Mouse (Mus musculus) intestine, embryonic 14.5 days (tissue): ENCODE data around the gene Gpank1. TPM values are rescaled to one million over a fixed set of nuclear protein-coding genes. Genes with fewer than 3 reads are reported as not detected.

ENCODE experiments used
- ATAC-seq: fragments of 200-750 bp; cut with Nextera tagmentation; replicated peaks from 2 replicates; pipeline ENCODE4 v1.8.0; 2017; ENCODE audit warnings: low read depth, moderate number of reproducible peaks, moderate TSS enrichment, moderate library complexity; ENCODE audit not compliant: low FRiP score, low TSS enrichment
- DNase-seq: peaks from one replicate; pipeline ENCODE4 v3.0.0-alpha.2; 2018; ENCODE audit warnings: low spot score
- H3K27ac ChIP-seq: fragments of 300-500 bp; sonication (generic); 2 replicates; pipeline ENCODE4 v1.5.1; 2014; ENCODE audit warnings: low read depth, mild to moderate bottlenecking, control low read depth
- H3K27me3 ChIP-seq: fragments of 300-500 bp; sonication (generic); replicated peaks from 2 replicates; pipeline ENCODE4 v1.6.1; 2014; ENCODE audit warnings: low read length, control low read depth; ENCODE audit not compliant: control insufficient read depth, insufficient read depth
- H3K36me3 ChIP-seq: fragments of 300-500 bp; sonication (generic); 2 replicates; pipeline ENCODE4 v1.6.1; 2014; ENCODE audit warnings: low read length, control low read depth; ENCODE audit not compliant: control insufficient read depth, insufficient read depth
- H3K4me1 ChIP-seq: fragments of 300-500 bp; sonication (generic); replicated peaks from 2 replicates; pipeline ENCODE4 v1.6.1; 2014; ENCODE audit warnings: low read length, control low read depth, mixed read lengths; ENCODE audit not compliant: control insufficient read depth, insufficient read depth
- H3K4me2 ChIP-seq: fragments of 300-500 bp; sonication (generic); 2 replicates; pipeline ENCODE4 v1.6.1; 2014; ENCODE audit warnings: low read length
- H3K4me3 ChIP-seq: fragments of 300-500 bp; sonication (generic); 2 replicates; pipeline ENCODE4 v1.5.1; 2014; ENCODE audit warnings: low read depth, low read length, control low read depth, mixed read lengths
- H3K9ac ChIP-seq: fragments of 300-500 bp; sonication (generic); 2 replicates; pipeline ENCODE4 v1.6.1; 2014; ENCODE audit warnings: mild to moderate bottlenecking, low read length
- H3K9me3 ChIP-seq: fragments of 300-500 bp; sonication (generic); 2 replicates; pipeline ENCODE4 v1.6.1; 2016; ENCODE audit warnings: low read length, control low read depth; ENCODE audit not compliant: control insufficient read depth
- WGBS: fragments of 180-500 bp; shearing (Covaris S2); extraction: QIAGEN DNeasy Blood & Tissue Kit; methylation state at CpG from one replicate; pipeline ENCODE4 v1.1.7; 2014; 5-methylcytosine and 5-hydroxymethylcytosine counted together
- polyA plus RNA-seq: library from polyadenylated mRNA; unstranded; fragments of >200 nt; fragmentation: Nextera tagmentation; extraction: Ambion mirVana; gene quantifications from 2 replicates; pipeline ENCODE4 v1.2.1, GENCODE M21; 2014

Gpank1 gene
- polyA plus RNA-seq, 1 experiment from 2014 or later: 19.7 TPM

DNA sequence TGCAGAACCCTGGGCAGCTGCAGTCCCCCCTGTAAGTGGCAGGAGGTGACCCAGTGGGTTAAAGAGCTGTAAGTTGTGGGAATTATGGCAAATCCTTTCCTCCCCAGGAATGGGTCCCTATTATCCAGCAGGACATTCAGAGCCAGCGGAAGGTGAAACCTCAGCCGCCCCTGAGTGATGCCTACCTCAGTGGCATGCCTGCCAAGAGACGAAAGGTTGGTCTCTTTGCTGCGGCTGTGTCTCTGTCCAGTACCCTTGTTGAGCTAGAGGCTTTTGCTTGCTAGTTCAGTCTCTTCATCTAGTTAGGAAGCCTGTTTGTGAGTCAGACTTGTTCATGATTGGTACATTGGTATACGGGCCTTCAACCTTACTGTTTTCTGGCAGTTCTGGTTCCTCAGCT lies 24.9 kb downstream of the Gpank1 start:
- no peak overlapping the region for H3K9ac ChIP-seq
- DNase-seq (no peak), ATAC-seq (no peak)
- no peaks in the 10 kb centered on the region for H3K27me3 ChIP-seq
- peaks cover 96% of the 10 kb centered on the region for H3K36me3 ChIP-seq
- H3K4me2 ChIP-seq: no peak overlapping the region
- WGBS: 92% methylated on average over 5 of the region's 5 CpGs
- no peak overlapping the region for H3K4me3 ChIP-seq
- H3K27ac ChIP-seq: no peak overlapping the region
- no peaks in the 10 kb centered on the region for H3K4me1 ChIP-seq
- no peaks in the 10 kb centered on the region for H3K9me3 ChIP-seq

- DNase-seq: no peak
- Histone ChIP-seq H3K27me3 (no peaks in the 10 kb centered on the region), H3K4me1 (no peaks in the 10 kb centered on the region), H3K4me2 (no peak overlapping the region), H3K9ac (no peak overlapping the region), H3K9me3 (no peaks in the 10 kb centered on the region), H3K27ac (no peak overlapping the region), H3K4me3 (no peak overlapping the region), H3K36me3 (peaks cover 96% of the 10 kb centered on the region)
- 61% methylated on average over 3 of the region's 3 CpGs for WGBS
- 0 out of 2 replicates have a peak, but pooled peaks have one; percentile 9 for ATAC-seq
These were observed 26.1 kb downstream of the Gpank1 start for GRCm38 (mm10) chr17:35147348-35147747.

DNA sequence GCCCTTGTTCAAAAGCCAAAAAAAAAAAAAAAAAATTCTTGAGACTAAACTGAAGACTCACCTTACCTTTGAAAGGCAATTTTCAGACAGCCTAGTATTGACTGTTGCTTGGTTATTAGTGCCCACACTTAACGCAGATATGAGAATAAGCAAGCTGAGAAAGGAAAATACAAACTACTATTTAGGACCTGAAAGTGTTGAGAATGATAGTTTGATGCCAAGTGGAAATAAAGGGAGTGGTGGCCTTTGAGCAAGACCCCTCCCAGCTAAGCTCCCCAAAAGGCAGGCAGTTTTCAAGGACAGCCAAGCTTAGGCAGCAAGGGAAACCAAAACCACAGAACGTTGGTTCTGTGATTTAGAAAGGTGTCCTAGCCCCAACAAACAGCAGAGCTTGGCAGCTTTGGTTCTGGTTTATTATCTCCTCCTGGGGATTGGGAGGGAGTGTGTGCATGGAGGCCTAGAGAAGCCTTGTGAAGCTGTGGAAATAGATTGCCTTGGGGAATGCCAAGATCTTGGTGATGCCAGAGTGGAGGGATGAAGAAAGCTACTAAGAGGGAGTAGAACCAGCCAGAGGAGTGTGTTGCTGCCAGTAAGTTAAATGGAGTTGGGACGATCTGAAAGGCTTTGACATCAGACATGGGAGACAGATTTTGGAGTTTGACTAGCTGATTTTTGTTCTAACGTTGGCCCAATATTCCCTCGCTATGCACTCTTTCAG lies 26.8 kb downstream of the Gpank1 start:
- 0 out of 2 replicates have a peak overlapping the region, but pooled peaks have one; percentile 10 for H3K27ac ChIP-seq
- no peak overlapping the region for H3K4me2 ChIP-seq
- no peaks in the 10 kb centered on the region for H3K27me3 ChIP-seq
- H3K4me1 ChIP-seq: no peaks in the 10 kb centered on the region
- DNase-seq: no peak
- no peaks in the 10 kb centered on the region for H3K9me3 ChIP-seq
- H3K4me3 ChIP-seq: no peak overlapping the region
- WGBS: 71% methylated on average over 5 of the region's 5 CpGs
- no peak overlapping the region for H3K9ac ChIP-seq
- peaks cover 96% of the 10 kb centered on the region for H3K36me3 ChIP-seq
- no peak for ATAC-seq

DNA sequence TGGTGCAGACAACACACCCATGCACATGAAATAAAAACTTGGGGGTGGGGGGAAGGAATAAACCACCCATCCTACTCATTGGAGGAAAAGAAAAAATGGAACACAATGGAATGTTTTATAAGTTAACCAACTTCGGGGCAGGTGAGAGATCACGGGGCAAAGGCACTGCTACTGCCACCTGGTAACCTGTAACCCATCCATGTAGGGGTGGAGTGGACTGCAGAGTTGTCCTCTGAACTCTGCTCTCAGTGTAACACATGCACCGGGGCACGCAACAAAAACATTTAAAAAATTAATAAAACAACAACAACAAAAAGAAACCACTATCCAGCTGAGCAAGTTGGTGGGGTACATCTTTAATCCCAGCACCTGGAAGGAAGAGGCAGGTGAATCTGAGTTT lies 30.9 kb downstream of the Gpank1 start:
- Histone ChIP-seq H3K4me1 (no peaks in the 10 kb centered on the region), H3K9me3 (no peaks in the 10 kb centered on the region), H3K27me3 (no peaks in the 10 kb centered on the region), H3K9ac (no peak overlapping the region), H3K4me3 (no peak overlapping the region), H3K36me3 (peaks cover 96% of the 10 kb centered on the region), H3K27ac (no peak overlapping the region), H3K4me2 (no peak overlapping the region)
- 90% methylated on average over 4 of the region's 4 CpGs for WGBS
- ATAC-seq (no peak), DNase-seq (no peak)

- Histone ChIP-seq H3K4me3 (no peak overlapping the region), H3K4me2 (no peak overlapping the region), H3K9me3 (no peaks in the 10 kb centered on the region), H3K36me3 (peaks cover 98% of the 10 kb centered on the region), H3K9ac (no peak overlapping the region), H3K27ac (no peak overlapping the region), H3K4me1 (no peaks in the 10 kb centered on the region), H3K27me3 (no peaks in the 10 kb centered on the region)
- WGBS: 91% methylated on average over 9 of the region's 9 CpGs
- DNase-seq (no peak), ATAC-seq (no peak)
These were observed 31.8 kb downstream of the Gpank1 start for GRCm38 (mm10) chr17:35153077-35153476.

DNA sequence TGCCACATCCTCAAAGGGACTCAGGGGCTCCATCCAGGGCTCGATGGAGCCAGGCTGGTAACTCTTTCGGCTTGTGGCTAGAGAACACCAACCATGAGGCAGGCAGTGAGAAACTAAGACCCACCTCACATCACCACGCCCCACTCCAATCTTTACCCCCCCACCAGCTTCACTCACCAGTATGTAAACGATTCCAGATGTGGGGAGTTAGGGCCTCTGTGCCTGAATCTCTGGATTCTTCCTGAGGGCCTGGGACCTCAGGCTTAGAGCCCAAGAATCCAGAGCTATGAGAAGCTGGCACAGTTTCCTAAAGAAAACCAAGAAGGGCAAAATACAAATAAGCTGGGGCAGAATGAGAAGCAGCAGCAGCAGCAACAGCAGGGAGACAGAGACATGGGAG lies 32.7 kb downstream of the Gpank1 start:
- Histone ChIP-seq H3K4me1 (no peaks in the 10 kb centered on the region), H3K4me2 (no peak overlapping the region), H3K36me3 (peaks cover 99% of the 10 kb centered on the region), H3K4me3 (no peak overlapping the region), H3K27ac (no peak overlapping the region), H3K27me3 (no peaks in the 10 kb centered on the region), H3K9me3 (no peaks in the 10 kb centered on the region), H3K9ac (no peak overlapping the region)
- WGBS: 84% methylated on average over 4 of the region's 4 CpGs
- DNase-seq: no peak
- ATAC-seq: no peak

DNA sequence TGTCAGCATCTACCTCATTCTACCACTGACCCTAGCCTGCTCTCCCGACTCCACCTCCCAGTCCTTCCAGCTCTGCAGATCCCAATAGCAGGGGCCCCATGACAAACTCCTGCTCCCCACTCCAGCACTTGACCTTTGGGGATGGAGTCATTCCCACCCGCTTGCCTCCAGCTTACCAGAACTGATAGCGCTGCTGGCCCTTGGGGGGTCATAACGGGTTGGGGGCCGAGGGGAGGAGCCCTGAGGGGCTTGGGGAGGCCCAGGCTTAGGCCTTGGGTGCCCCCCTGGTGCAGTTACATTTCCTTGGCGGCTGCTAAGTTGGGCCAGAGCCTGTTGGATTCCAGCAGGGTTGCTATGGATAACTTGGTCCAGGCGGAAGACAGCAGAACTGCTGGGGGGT lies 33.4 kb downstream of the Gpank1 start:
- Histone ChIP-seq H3K27me3 (no peaks in the 10 kb centered on the region), H3K4me3 (no peak overlapping the region), H3K9ac (no peak overlapping the region), H3K27ac (no peak overlapping the region), H3K4me1 (no peaks in the 10 kb centered on the region), H3K36me3 (peaks cover 99% of the 10 kb centered on the region), H3K4me2 (no peak overlapping the region), H3K9me3 (no peaks in the 10 kb centered on the region)
- no peak for DNase-seq
- no peak for ATAC-seq
- 86% methylated on average over 7 of the region's 7 CpGs for WGBS

DNA sequence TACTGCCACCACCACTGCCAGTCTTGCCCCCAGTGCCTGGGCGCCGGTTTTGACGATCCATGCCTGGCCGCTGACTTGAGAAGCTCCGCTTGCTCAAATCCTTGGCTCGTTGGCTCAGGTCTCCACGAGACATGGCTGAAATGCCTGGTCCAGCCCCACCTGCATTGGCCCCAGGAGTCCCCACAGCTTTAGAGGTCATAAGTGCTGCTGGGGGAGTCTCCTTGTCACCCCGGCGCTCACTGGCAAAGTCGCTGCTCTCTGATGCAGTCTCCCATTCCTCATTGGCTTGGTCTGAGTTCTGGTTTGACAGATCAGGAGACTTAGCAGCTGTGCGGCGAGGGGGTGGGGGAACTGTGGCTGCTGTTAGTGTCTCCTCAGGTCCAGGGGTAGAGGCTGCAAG lies 34.2 kb downstream of the Gpank1 start:
- Histone ChIP-seq H3K27ac (no peak overlapping the region), H3K36me3 (peaks cover 99% of the 10 kb centered on the region), H3K9me3 (no peaks in the 10 kb centered on the region), H3K4me3 (no peak overlapping the region), H3K27me3 (no peaks in the 10 kb centered on the region), H3K4me2 (no peak overlapping the region), H3K9ac (no peak overlapping the region), H3K4me1 (no peaks in the 10 kb centered on the region)
- no peak for ATAC-seq
- DNase-seq: no peak
- 92% methylated on average over 12 of the region's 12 CpGs for WGBS
